Mouse (Mus musculus) mesoderm, embryonic 11.5 days (tissue): ENCODE measurements around the gene Hist2h2bb.

Source experiments
- DNase-seq: peaks from one replicate; pipeline ENCODE4 v3.0.0-alpha.2; 2012; ENCODE audit warnings: low read depth, low spot score

Hist2h2bb gene

GRCm38 (mm10) chr3:96300706-96301529 lies 31.4 kb downstream of the Hist2h2bb start:
- no peak for DNase-seq

GRCm38 (mm10) chr3:96302076-96302475 lies 32.5 kb downstream of the Hist2h2bb start:
- DNase-seq: no peak

GRCm38 (mm10) chr3:96306506-96306905 lies 37.0 kb downstream of the Hist2h2bb start:
- no peak for DNase-seq

- no peak for DNase-seq
Observed at GRCm38 (mm10) chr3:96309441-96309840, 39.9 kb downstream of the Hist2h2bb start.

GRCm38 (mm10) chr3:96312341-96313098 lies 43.0 kb downstream of the Hist2h2bb start:
- DNase-seq: no peak
